Mouse (Mus musculus) lung, postnatal 10 days (tissue): Measurements from ENCODE around the gene Smim4.

ENCODE experiments used
- DNase-seq: peaks from one replicate; pipeline ENCODE4 v3.0.0; 2021

The Smim4 gene

GRCm38 (mm10) chr14:31138219-31138896 is 9.6 kb upstream of the Smim4 start:
- DNase-seq: no peak

GRCm38 (mm10) chr14:31137791-31138190 is 9.0 kb upstream of the Smim4 start:
- DNase-seq: peak; percentile 58

GRCm38 (mm10) chr14:31137281-31137595 is 8.5 kb upstream of the Smim4 start:
- DNase-seq: no peak

GRCm38 (mm10) chr14:31136411-31137280 is 7.9 kb upstream of the Smim4 start:
- no peak for DNase-seq

GRCm38 (mm10) chr14:31135495-31136410 is 7.0 kb upstream of the Smim4 start:
- DNase-seq: no peak

GRCm38 (mm10) chr14:31134015-31135000 is 5.6 kb upstream of the Smim4 start:
- DNase-seq: peak; percentile 61

- DNase-seq: peak; percentile 76
Measured at GRCm38 (mm10) chr14:31133023-31133665, 4.4 kb upstream of the Smim4 start.

- DNase-seq: no peak
Measured at GRCm38 (mm10) chr14:31132491-31132975, 3.8 kb upstream of the Smim4 start.

- DNase-seq: peak; percentile 71
Measured at GRCm38 (mm10) chr14:31132031-31132430, 3.3 kb upstream of the Smim4 start.

- peak; percentile 37 for DNase-seq
Measured at GRCm38 (mm10) chr14:31131272-31131821, 2.6 kb upstream of the Smim4 start.

GRCm38 (mm10) chr14:31130236-31131220 is 1.8 kb upstream of the Smim4 start, which contains the start of gene Nt5dc2:
Nt5dc2 (plus strand) TSS chr14:31131053.
- peak; percentile 95 for DNase-seq

- DNase-seq: no peak
Measured at GRCm38 (mm10) chr14:31129326-31130235, 825 bp upstream of the Smim4 start.

GRCm38 (mm10) chr14:31128101-31128825 is 493 bp downstream of the Smim4 start:
- peak; percentile 81 for DNase-seq

- no peak for DNase-seq
Measured at GRCm38 (mm10) chr14:31126826-31127225, 1.9 kb downstream of the Smim4 start.

GRCm38 (mm10) chr14:31125106-31126075 is 3.4 kb downstream of the Smim4 start:
- no peak for DNase-seq

- DNase-seq: no peak
Measured at GRCm38 (mm10) chr14:31115522-31115921, 13.2 kb downstream of the Smim4 start.
